Mouse (Mus musculus) gastrocnemius, adult 18-20 months (tissue): ENCODE measurements around the gene Aox1. TPM values are rescaled to one million over a fixed set of nuclear protein-coding genes. Genes with fewer than 3 reads are reported as not detected.
"Not testable (repeated sequence)": the region's sequence is repeated elsewhere in the genome, so short reads cannot be mapped to it uniquely, and the experiment has no call there.

Source experiments
- DNase-seq: peaks from one replicate; pipeline ENCODE4 v3.0.0; 2021; ENCODE audit warnings: low spot score
- long read RNA-seq, 2 experiments: library from polyadenylated mRNA; stranded (forward); transcript quantifications; one replicate each; pipeline ENCODE4 v2.0.0; 2021
- total RNA-seq, 2 experiments: library from RNA; stranded (reverse); gene quantifications; 2 replicates each; pipeline ENCODE4 v1.2.3; 2021

Aox1 gene
- 10 to 100 TPM in 1 of 2 experiments, 1 to 10 TPM in 1; 7.9 to 10.8 TPM for total RNA-seq
- long read RNA-seq, experiment 1, full-length matches to known transcripts, result 3 of 9 reads
- long read RNA-seq, experiment 1, partial matches to known transcripts, result 3 of 9 reads
- long read RNA-seq, experiment 1, other reads (novel, unspliced or antisense), result 3 of 9 reads
- long read RNA-seq, experiment 2, full-length matches to known transcripts, result 1 of 4 reads
- long read RNA-seq, experiment 2, partial matches to known transcripts, result 2 of 4 reads
- long read RNA-seq, experiment 2, other reads (novel, unspliced or antisense), result 1 of 4 reads

- DNase-seq, result peak; percentile 83
Measured at GRCm38 (mm10) chr1:58029636-58030117, at the start of gene Aox1. Gene Aox1 (plus strand): TSS chr1:58029931.

DNA sequence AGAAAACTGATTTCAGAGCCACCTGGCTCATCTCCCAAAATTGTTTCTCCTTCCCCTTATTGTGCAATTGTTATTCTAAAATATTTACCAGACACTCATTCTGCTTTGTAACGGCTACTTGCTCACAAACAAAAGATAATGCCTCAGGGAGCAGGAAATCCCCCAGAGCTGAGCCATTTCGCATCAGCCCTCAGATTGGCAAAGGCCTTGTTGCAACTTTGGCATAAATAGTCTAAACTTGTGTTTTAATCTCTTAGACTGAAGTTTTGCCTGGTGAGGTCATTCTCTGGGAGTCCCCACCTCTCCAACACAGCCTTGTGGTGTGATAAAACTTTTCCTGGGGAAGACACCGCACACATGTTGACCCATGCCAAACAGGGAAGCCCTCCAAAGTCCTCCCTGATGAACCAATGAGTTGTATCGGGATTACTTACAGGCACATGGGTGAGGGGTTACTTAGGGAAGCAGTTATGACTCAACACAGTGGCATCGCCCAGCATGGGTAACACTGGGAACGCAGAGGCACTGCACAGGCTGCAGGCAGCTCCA lies 40.6 kb upstream of the Aox1 start:
- peak; percentile 32 for DNase-seq

- DNase-seq, result no peak
Measured at GRCm38 (mm10) chr1:57991277-57991676, 38.5 kb upstream of the Aox1 start.

DNA sequence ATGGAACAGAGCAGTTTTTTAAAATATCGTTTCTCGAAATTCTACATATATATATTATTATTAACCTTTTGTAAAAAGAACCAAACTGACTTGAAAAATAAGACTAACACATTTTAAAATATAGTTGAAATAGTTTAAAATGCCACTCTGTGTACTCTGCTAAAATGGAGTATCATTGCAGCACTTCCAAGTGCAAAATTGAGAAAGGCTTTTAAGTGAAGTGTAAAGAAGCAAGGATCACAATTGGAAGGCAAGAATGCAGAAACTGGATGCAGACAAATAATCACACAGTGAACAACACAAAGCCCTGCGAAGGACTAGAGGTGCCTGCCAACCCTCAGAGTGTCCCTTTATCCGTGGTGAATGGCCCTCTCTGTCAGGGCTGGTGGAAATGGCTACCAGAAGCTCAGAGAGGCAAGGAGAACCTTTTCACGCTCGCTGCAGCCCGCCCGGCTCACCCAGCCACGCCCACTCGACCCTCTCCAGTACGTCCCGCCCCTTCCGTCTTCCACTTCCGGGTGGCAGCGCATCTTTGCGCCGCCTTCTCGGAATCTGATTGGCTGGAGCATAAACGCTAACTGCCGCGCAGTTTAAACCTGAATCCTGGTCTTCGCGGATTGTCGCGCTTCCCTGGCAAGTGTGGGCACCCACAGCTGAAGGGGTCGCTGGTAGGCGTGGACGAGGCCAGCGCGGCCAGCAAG lies 34.1 kb upstream of the Aox1 start, which contains the start of gene Sgo2a:
Gene Sgo2a, plus strand, starts transcription at position 540 of the 701 bp plus-strand sequence.
- peak; percentile 93 for DNase-seq

DNA sequence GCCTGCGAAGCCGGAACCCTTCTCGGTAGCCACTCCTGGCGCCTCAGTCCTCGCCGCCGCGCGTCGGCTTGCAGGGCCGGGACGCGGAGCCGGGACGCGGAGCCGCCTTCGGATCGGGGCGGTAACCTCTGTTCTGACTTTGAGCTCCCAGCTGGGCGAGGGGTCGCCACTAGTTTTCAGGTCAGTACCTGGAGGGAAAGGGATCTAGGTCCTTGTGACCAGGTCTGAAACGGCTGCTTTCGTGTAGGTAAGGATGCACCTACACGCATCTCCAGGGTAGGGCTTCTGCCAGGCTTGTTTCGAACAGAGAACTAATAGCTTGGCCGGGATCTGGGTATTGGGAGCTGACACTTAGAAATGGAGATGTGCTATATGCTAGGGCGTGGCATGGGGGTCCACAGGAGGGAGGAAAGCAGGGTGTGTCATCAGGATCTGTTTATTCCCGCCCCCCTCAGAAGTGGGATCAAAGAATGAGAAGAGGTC lies 33.6 kb upstream of the Aox1 start:
- DNase-seq, result no peak

DNA sequence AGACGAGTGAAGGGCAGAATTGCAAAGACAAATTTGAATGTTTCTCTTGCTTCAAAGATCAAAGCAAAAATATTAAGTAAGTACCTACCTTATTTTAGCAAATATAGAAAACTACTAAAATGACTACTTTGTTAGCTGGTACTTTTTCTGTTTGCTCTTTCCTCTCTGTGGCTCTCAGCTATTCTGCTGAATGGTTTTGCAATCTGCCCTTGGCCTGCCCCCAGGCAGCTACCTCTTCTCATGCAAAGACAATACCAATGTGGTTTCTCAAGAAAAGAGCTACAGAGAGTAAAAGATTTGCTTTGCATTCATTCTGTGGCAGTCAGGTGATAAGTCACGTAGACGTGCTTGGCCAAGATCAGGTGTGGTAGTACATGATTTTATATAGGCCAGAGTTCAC lies 31.6 kb upstream of the Aox1 start:
- DNase-seq, result no peak

- DNase-seq, result not testable (repeated sequence)
Measured at GRCm38 (mm10) chr1:58006388-58006787, 23.3 kb upstream of the Aox1 start.

GRCm38 (mm10) chr1:58018856-58019255 lies 10.9 kb upstream of the Aox1 start, which contains the start of gene Kctd18:
Gene Kctd18 (minus strand): TSS chr1:58018956.
- no peak for DNase-seq

- no peak for DNase-seq
Measured at GRCm38 (mm10) chr1:58027707-58028106, 2.0 kb upstream of the Aox1 start.

GRCm38 (mm10) chr1:58030156-58030871 lies 583 bp downstream of the Aox1 start:
- DNase-seq, result peak; percentile 85

GRCm38 (mm10) chr1:58031160-58031769 lies 1.5 kb downstream of the Aox1 start:
- DNase-seq, result peak; percentile 69

DNA sequence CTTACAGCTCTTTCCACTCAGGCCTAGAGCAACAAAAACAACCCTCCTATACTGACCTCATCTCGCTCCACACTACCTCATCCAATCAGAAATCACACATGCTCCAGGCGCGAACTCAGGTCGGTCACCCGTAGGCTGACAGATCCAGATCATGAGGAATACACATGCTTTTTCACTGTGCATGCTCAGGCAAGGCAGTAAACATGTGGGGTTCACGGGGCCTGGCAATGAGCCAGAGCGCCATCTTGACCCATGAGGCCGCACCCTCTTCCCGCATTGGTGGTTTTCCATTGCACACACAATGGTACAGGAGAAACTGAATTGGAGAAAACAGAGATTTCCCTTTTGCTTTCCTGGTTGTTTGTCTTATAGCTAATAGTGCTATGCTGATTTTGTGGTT lies 7.6 kb downstream of the Aox1 start:
- DNase-seq, result not testable (repeated sequence)

DNA sequence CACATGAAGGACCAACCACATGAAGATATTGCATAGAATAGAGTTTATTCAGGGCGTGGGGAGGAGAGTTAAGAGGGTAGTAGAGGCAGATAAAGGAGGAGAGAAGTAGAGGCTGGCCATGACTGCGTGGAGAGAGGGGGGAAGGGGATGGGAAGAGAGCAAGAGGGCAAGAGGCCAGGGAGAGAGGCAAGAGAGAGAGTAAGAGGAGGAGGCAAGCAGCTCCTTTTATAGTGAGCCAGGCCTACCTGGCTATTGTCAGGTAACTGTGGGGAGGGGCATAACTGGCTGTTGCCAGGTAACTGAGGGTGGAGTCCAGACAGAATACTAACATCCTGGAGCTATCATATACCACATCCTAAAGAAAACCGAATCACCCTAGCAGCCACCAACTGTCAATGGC lies 15.3 kb downstream of the Aox1 start:
- DNase-seq, result no peak

DNA sequence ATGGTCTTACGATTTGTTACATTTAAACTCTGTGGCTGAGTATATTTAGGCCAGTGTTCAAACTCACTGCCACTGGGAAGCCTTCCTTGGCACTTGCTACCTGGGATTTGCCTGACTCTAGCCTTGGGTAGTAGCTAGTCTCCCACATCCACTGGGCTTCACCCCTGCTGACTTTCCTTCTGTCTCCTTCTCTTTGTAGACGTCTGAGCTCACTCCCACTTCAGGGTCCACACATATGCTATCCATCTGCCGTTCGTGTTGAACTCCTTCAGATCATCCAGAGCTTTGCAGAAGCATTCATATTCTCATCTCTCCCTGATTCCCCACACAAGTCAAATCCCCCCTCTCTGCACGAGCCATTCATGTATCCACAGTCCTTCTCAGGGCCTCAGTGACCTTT lies 15.8 kb downstream of the Aox1 start:
- DNase-seq, result no peak

DNA sequence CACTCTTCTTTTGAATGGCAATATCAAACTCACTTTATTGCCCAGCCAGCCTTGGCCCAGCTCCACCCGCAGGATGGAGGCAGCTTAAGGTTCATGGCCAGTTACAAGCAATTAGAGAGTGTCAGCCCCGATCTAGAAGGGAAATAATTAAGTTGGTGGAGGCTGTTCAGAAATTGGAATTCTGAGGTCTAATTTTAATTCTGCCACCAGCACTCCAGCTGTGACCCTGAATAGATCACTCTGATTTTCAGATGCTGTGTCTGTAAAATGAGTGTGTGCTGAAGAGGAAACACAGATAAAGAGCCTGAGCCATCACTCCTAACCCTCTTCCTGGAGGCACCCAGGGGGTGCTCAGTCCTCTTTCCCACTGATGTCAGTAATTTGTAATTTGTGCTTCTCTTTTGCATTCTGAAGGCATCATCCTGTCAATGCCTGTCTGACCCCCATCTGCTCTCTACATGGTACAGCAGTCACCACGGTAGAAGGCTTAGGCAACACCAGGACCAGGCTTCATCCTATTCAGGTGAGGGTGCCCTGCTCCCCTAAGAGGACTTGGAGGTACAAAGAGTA lies 17.1 kb downstream of the Aox1 start:
- DNase-seq, result no peak

GRCm38 (mm10) chr1:58049126-58049525 lies 19.4 kb downstream of the Aox1 start:
- DNase-seq, result no peak

GRCm38 (mm10) chr1:58055598-58055997 lies 25.9 kb downstream of the Aox1 start:
- DNase-seq, result no peak

GRCm38 (mm10) chr1:58056074-58056807 lies 26.5 kb downstream of the Aox1 start:
- no peak for DNase-seq

- DNase-seq, result no peak
Measured at GRCm38 (mm10) chr1:58056939-58057338, 27.2 kb downstream of the Aox1 start.

- DNase-seq, result no peak
Measured at GRCm38 (mm10) chr1:58058846-58059245, 29.1 kb downstream of the Aox1 start.
